Mouse (Mus musculus): ENCODE results near the gene Rngtt.

GRCm38 (mm10) chr4:33273437-33273836 lies 36.7 kb upstream of the Rngtt start:
- TF ChIP-seq CTCF (IDR thresholded peaks at IDR 0.05) (no peak), POLR2A (IDR thresholded peaks at IDR 0.05; ENCODE audit: insufficient read depth, low read depth, low read length) (no peak)
